Mouse (Mus musculus) ES-E14 (cell line): Measurements from ENCODE around the gene Dmkn. TPM values are rescaled to one million over a fixed set of nuclear protein-coding genes. Genes with fewer than 3 reads are reported as not detected.
"Not testable (repeated sequence)": the region's sequence is repeated elsewhere in the genome, so short reads cannot be mapped to it uniquely, and the experiment has no call there.

Source experiments
- DNase-seq: peaks from one replicate; pipeline ENCODE4 v3.0.0-alpha.2; 2013; ENCODE audit warnings: low read depth, low spot score
- H3K27ac ChIP-seq: 2 replicates; pipeline ENCODE4 v1.5.1; 2012; ENCODE audit warnings: low read depth, mild to moderate bottlenecking, low read length, moderate library complexity, mixed read lengths; ENCODE audit not compliant: poor library complexity, insufficient read depth, severe bottlenecking
- H3K36me3 ChIP-seq: 2 replicates; pipeline ENCODE4 v1.6.1; 2012; ENCODE audit warnings: mild to moderate bottlenecking, low read length, moderate library complexity, mixed read lengths; ENCODE audit not compliant: control insufficient read depth, poor library complexity, insufficient read depth, severe bottlenecking
- H3K4me1 ChIP-seq, 2 experiments: fragments of 150-350 bp in 1 of 2; sonication (generic) in 1 of 2; 2 replicates each; pipeline ENCODE4 v1.6.1; 2012; ENCODE audit warnings: low read length in 2 of 2, mild to moderate bottlenecking in 1 of 2, mixed read lengths in 1 of 2; ENCODE audit not compliant: control insufficient read depth in 2 of 2, insufficient read depth in 2 of 2, poor library complexity in 1 of 2
- H3K4me3 ChIP-seq, 2 experiments: fragments of 150-350 bp in 1 of 2; sonication (generic) in 1 of 2; 2 replicates each; pipeline ENCODE4 v1.5.1; 2012; ENCODE audit warnings: low read length in 2 of 2, low read depth in 1 of 2, mild to moderate bottlenecking in 1 of 2, mixed read lengths in 1 of 2; ENCODE audit not compliant: insufficient read depth in 1 of 2, poor library complexity in 1 of 2, severe bottlenecking in 1 of 2
- H3K9ac ChIP-seq: 2 replicates; pipeline ENCODE4 v1.6.1; 2012; ENCODE audit warnings: low read depth, mild to moderate bottlenecking, low read length, mixed read lengths; ENCODE audit not compliant: poor library complexity, insufficient read depth, severe bottlenecking
- H3K9me3 ChIP-seq: fragments of 150-350 bp; sonication (generic); 2 replicates; pipeline ENCODE4 v1.6.1; 2012; ENCODE audit warnings: low read depth, mild to moderate bottlenecking, low read length; ENCODE audit not compliant: control insufficient read depth, insufficient read depth
- CHD2 ChIP-seq: IDR thresholded peaks from 2 replicates; pipeline ENCODE4 v1.6.1; 2014; ENCODE audit warnings: mild to moderate bottlenecking, low read depth, low read length, inconsistent platforms
- HCFC1 ChIP-seq: IDR thresholded peaks from 2 replicates; pipeline ENCODE4 v1.6.1; 2012; ENCODE audit warnings: low read length, inconsistent platforms, borderline replicate concordance; ENCODE audit not compliant: insufficient read depth
- MAFK ChIP-seq: IDR thresholded peaks from 2 replicates; pipeline ENCODE4 v1.6.1; 2014; ENCODE audit warnings: mild to moderate bottlenecking, low read depth, low read length, inconsistent platforms; ENCODE audit not compliant: insufficient read depth
- ZC3H11A ChIP-seq: IDR thresholded peaks from 2 replicates; pipeline ENCODE4 v1.6.1; 2012; ENCODE audit warnings: low read depth, mild to moderate bottlenecking, inconsistent platforms, low read length, borderline replicate concordance
- ZNF384 ChIP-seq: IDR thresholded peaks from 2 replicates; pipeline ENCODE4 v1.6.1; 2012; ENCODE audit warnings: low read depth, low read length, inconsistent platforms
- in situ Hi-C, 2 experiments: fragments of 600-800 bp; cut with MboI; formaldehyde crosslinking; loops; one replicate each; pipeline ENCODE4 v1.15.1; 2025; ENCODE audit warnings: low sequenced_read_pairs in 2 of 2, inconsistent platforms in 1 of 2; ENCODE audit not compliant: unreplicated experiment in 2 of 2
- total RNA-seq: library from RNA; depleted of rRNA; stranded (reverse); fragments of 300-350 nt; gene quantifications from 2 replicates; pipeline ENCODE4 v1.2.3, GENCODE M21; 2012

Gene Dmkn
- total RNA-seq, 1 experiment, result 4.9 TPM

DNA sequence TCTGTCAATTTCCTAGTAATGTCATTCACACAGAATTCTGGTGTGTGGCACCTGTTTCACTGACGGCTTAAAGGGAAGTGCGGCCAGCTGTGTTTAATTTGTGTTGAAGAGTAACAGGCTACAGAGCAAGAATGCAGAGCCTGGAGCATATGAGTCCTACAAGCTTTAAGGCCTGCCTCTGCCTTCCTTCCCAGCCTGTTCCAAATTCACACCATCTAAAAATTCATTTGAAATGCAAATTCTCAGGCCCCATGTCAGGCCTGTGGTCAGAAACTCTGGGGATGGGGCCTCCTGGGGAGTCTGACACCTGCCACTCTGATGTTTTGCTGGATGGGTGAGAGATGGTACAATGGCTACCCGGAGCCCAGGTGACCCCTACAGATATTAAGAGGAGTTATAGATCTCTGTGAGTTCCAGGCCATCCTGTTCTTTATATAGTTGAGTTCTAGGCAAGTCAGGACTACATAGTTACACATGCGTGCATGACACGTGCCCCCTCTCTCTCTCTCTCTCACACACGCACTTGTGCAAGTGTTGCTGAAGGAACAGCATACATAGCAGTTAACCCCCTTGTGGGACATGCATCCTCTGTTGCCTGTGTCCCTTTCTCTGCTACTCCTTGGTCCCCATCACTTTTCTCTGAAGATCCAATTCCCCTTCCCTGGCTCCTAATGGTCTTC, 40.1 kb upstream of the Dmkn start:
- in situ Hi-C loops, result no loop called here
- TF ChIP-seq HCFC1 (no peak), MAFK (no peak), ZNF384 (no peak), ZC3H11A (no peak), CHD2 (no peak)
- peaks cover 0 to 7% of the 10 kb centered on the region in 2 experiments; a peak in 1 of 4 replicates for H3K4me1 ChIP-seq
- no peak overlapping the region for H3K27ac ChIP-seq
- H3K4me3 ChIP-seq, result no peak overlapping the region
- DNase-seq, result no peak
- H3K36me3 ChIP-seq, result 0 out of 2 replicates have a peak, but pooled peaks cover 4% of the 10 kb centered on the region
- H3K9me3 ChIP-seq, result no peaks in the 10 kb centered on the region
- H3K9ac ChIP-seq, result no peak overlapping the region

GRCm38 (mm10) chr7:30728214-30728613, 35.3 kb upstream of the Dmkn start:
- TF ChIP-seq ZC3H11A, result no peak
- no peak for TF ChIP-seq HCFC1
- no peak for TF ChIP-seq MAFK
- no peak for TF ChIP-seq CHD2
- no peak for TF ChIP-seq ZNF384
- Histone ChIP-seq H3K4me3 (no peak overlapping the region; a peak in 2 of 4 replicates), H3K4me1 (peaks cover 0 to 10% of the 10 kb centered on the region in 2 experiments; a peak in 1 of 4 replicates), H3K9me3 (no peaks in the 10 kb centered on the region), H3K9ac (no peak overlapping the region), H3K27ac (no peak overlapping the region), H3K36me3 (peaks cover 4% of the 10 kb centered on the region; the same call in 1 of the 2 replicates)
- DNase-seq, result no peak
- in situ Hi-C loops, result no loop called here

DNA sequence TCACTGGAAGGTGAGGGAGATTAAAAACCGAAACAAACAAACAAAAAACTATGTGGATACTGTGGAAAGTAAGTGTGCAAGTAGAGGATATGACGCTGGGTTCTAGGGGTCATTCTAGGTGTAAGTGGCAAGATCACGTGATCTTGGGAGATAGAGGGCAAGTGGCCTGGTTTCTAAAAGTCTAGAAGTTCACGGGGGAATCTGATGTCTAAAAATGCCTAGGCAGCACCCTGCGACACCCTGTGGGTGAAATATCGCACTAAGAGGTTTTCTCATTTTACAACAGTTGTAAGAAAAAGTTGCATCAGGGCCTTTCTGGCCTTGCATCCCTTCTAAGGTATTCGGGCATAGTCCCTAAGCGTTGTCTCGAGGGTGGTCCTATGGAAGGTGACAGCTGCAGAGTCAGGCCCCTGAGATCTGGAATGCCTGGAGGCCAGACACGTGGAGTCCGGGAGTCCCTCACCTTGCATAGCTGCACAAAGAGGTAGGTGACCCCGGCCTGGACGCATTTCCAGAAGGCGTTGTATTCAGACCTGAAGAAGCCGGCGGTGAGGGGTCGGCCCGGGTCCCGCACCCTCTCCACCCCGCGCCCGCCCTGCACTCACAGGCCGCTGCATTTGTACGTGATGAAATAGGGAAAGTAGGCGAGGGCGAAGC, 34.7 kb upstream of the Dmkn start:
- no peak for TF ChIP-seq CHD2
- TF ChIP-seq ZC3H11A, result no peak
- no peak for TF ChIP-seq MAFK
- TF ChIP-seq ZNF384, result no peak
- H3K9ac ChIP-seq, result peak overlapping the region; percentile 80
- H3K9me3 ChIP-seq, result no peaks in the 10 kb centered on the region
- in situ Hi-C loops, result no loop called here
- no peak overlapping the region for H3K27ac ChIP-seq
- DNase-seq, result no peak
- peaks cover 0 to 10% of the 10 kb centered on the region in 2 experiments; a peak in 1 of 4 replicates for H3K4me1 ChIP-seq
- H3K36me3 ChIP-seq, result peaks cover 4% of the 10 kb centered on the region; the same call in 1 of the 2 replicates
- peak overlapping the region; percentile 76 to 78 for H3K4me3 ChIP-seq

GRCm38 (mm10) chr7:30729396-30730063, 34.0 kb upstream of the Dmkn start, which contains the start of gene Tmem147:
Gene Tmem147 (minus strand): TSS chr7:30729540.
- Histone ChIP-seq H3K9ac (peak within 1 kb of the TSS; percentile 80), H3K9me3 (no peaks in the 10 kb centered on the region), H3K4me3 (peak within 1 kb of the TSS; percentile 76 to 78), H3K36me3 (peaks cover 4% of the 10 kb centered on the region; the same call in 1 of the 2 replicates), H3K27ac (peak within 1 kb of the TSS; percentile 47; the same call in 1 of the 2 replicates), H3K4me1 (peaks cover 0 to 10% of the 10 kb centered on the region in 2 experiments; a peak in 1 of 4 replicates)
- TF ChIP-seq CHD2 (no peak), HCFC1 (peak; percentile 97)
- DNase-seq, result peak; percentile 92
- in situ Hi-C loops, result no loop called here

GRCm38 (mm10) chr7:30730064-30730722, 33.4 kb upstream of the Dmkn start:
- H3K9ac ChIP-seq, in situ Hi-C loops, H3K4me1 ChIP-seq, H3K27ac ChIP-seq, DNase-seq, H3K9me3 ChIP-seq, H3K36me3 ChIP-seq: not testable (repeated sequence)
- peak overlapping the region; percentile 76 to 78 for H3K4me3 ChIP-seq
